Mouse (Mus musculus) stomach, embryonic 16.5 days (tissue): ENCODE measurements around the gene Spc24. TPM values are rescaled to one million over a fixed set of nuclear protein-coding genes. Genes with fewer than 3 reads are reported as not detected.

Source experiments
- ATAC-seq: fragments of 200-750 bp; cut with Nextera tagmentation; 2 replicates; pipeline ENCODE4 v1.8.0; 2017; ENCODE audit warnings: moderate number of reproducible peaks, moderate TSS enrichment; ENCODE audit not compliant: insufficient read depth, low FRiP score
- H3K27ac ChIP-seq: fragments of 300-500 bp; sonication (generic); 2 replicates; pipeline ENCODE4 v1.5.1; 2014; ENCODE audit warnings: low read length
- H3K27me3 ChIP-seq: fragments of 300-500 bp; sonication (generic); 2 replicates; pipeline ENCODE4 v1.6.1; 2014; ENCODE audit warnings: low read length, control low read depth, mixed read lengths; ENCODE audit not compliant: control insufficient read depth, insufficient read depth
- H3K36me3 ChIP-seq: fragments of 300-500 bp; sonication (generic); 2 replicates; pipeline ENCODE4 v1.6.1; 2014; ENCODE audit warnings: low read length; ENCODE audit not compliant: control insufficient read depth, insufficient read depth
- H3K4me1 ChIP-seq: fragments of 300-500 bp; sonication (generic); 2 replicates; pipeline ENCODE4 v1.6.1; 2014; ENCODE audit warnings: low read length, control low read depth, mixed read lengths; ENCODE audit not compliant: control insufficient read depth, insufficient read depth
- H3K4me2 ChIP-seq: fragments of 300-500 bp; sonication (generic); 2 replicates; pipeline ENCODE4 v1.6.1; 2014; ENCODE audit warnings: low read depth, low read length, mixed read lengths
- H3K4me3 ChIP-seq: fragments of 300-500 bp; sonication (generic); replicated peaks from 2 replicates; pipeline ENCODE4 v1.5.1; 2014; ENCODE audit warnings: mild to moderate bottlenecking, low read length
- H3K9ac ChIP-seq: fragments of 300-500 bp; sonication (generic); 2 replicates; pipeline ENCODE4 v1.6.1; 2014; ENCODE audit warnings: low read length
- H3K9me3 ChIP-seq: fragments of 300-500 bp; sonication (generic); replicated peaks from 2 replicates; pipeline ENCODE4 v1.6.1; 2016; ENCODE audit warnings: low read length, control low read depth; ENCODE audit not compliant: control insufficient read depth
- WGBS: fragments of 180-500 bp; shearing (Covaris S2); extraction: QIAGEN DNeasy Blood & Tissue Kit; methylation state at CpG from one replicate; pipeline ENCODE4 v1.1.7; 2014; 5-methylcytosine and 5-hydroxymethylcytosine counted together
- polyA plus RNA-seq: library from polyadenylated mRNA; unstranded; fragments of >200 nt; fragmentation: Nextera tagmentation; extraction: Ambion mirVana; gene quantifications from 2 replicates; pipeline ENCODE4 v1.2.1, GENCODE M21; 2015

Gene Spc24
- polyA plus RNA-seq, 1 experiment from 2014 or later = 87.5 TPM

GRCm38 (mm10) chr9:21748033-21748432 is 12.1 kb downstream of the Spc24 start:
- WGBS = 37% methylated on average over 7 of the region's 7 CpGs

GRCm38 (mm10) chr9:21747238-21747774 is 12.8 kb downstream of the Spc24 start:
- no peak for ATAC-seq
- Histone ChIP-seq H3K4me2 (no peak overlapping the region), H3K27ac (no peak overlapping the region), H3K4me1 (0 out of 2 replicates have a peak, but pooled peaks cover 4% of the 10 kb centered on the region), H3K27me3 (no peaks in the 10 kb centered on the region), H3K36me3 (peaks cover 38% of the 10 kb centered on the region), H3K4me3 (no peak overlapping the region), H3K9me3 (no peaks in the 10 kb centered on the region), H3K9ac (no peak overlapping the region)
- 86% methylated on average over 3 of the region's 3 CpGs for WGBS

More at GRCm38 (mm10) chr9:21748033-21748432, 12.1 kb downstream of the Spc24 start:
- no peak overlapping the region for H3K9ac ChIP-seq
- no peak overlapping the region for H3K4me3 ChIP-seq
- ATAC-seq = peak; percentile 19; the same call in 1 of the 2 replicates
- peaks cover 9% of the 10 kb centered on the region; the same call in 1 of the 2 replicates for H3K4me1 ChIP-seq
- H3K27ac ChIP-seq = no peak overlapping the region
- H3K4me2 ChIP-seq = no peak overlapping the region
- H3K36me3 ChIP-seq = peaks cover 33% of the 10 kb centered on the region
- no peaks in the 10 kb centered on the region for H3K9me3 ChIP-seq
- H3K27me3 ChIP-seq = no peaks in the 10 kb centered on the region

- no peak overlapping the region for H3K4me2 ChIP-seq
- no peaks in the 10 kb centered on the region; the same call in 1 of the 2 replicates for H3K4me1 ChIP-seq
- no peak overlapping the region for H3K9ac ChIP-seq
- ATAC-seq = no peak
- no peak overlapping the region for H3K4me3 ChIP-seq
- no peaks in the 10 kb centered on the region for H3K27me3 ChIP-seq
- no peaks in the 10 kb centered on the region for H3K9me3 ChIP-seq
- H3K27ac ChIP-seq = peak overlapping the region; percentile 6; the same call in 1 of the 2 replicates
- 87% methylated on average over 11 of the region's 11 CpGs for WGBS
- H3K36me3 ChIP-seq = peaks cover 68% of the 10 kb centered on the region
Observed at GRCm38 (mm10) chr9:21741514-21741913, 18.6 kb downstream of the Spc24 start.

- ATAC-seq = no peak
- H3K36me3 ChIP-seq = peaks cover 62% of the 10 kb centered on the region
- H3K4me1 ChIP-seq = no peaks in the 10 kb centered on the region; the same call in 1 of the 2 replicates
- H3K9ac ChIP-seq = no peak overlapping the region
- no peaks in the 10 kb centered on the region for H3K27me3 ChIP-seq
- H3K9me3 ChIP-seq = no peaks in the 10 kb centered on the region
- H3K27ac ChIP-seq = no peak overlapping the region
- no peak overlapping the region for H3K4me3 ChIP-seq
- no peak overlapping the region for H3K4me2 ChIP-seq
- 89% methylated on average over 14 of the region's 14 CpGs for WGBS
Observed at GRCm38 (mm10) chr9:21740427-21740826, 19.7 kb downstream of the Spc24 start.

- ATAC-seq = no peak
- no peak overlapping the region for H3K27ac ChIP-seq
- no peaks in the 10 kb centered on the region for H3K27me3 ChIP-seq
- H3K4me3 ChIP-seq = no peak overlapping the region
- no peaks in the 10 kb centered on the region for H3K9me3 ChIP-seq
- 80% methylated on average over 7 of the region's 7 CpGs for WGBS
- H3K36me3 ChIP-seq = peaks cover 70% of the 10 kb centered on the region
- no peak overlapping the region for H3K9ac ChIP-seq
- H3K4me2 ChIP-seq = no peak overlapping the region
- no peaks in the 10 kb centered on the region; the same call in 1 of the 2 replicates for H3K4me1 ChIP-seq
Observed at GRCm38 (mm10) chr9:21738776-21739175, 21.3 kb downstream of the Spc24 start.

GRCm38 (mm10) chr9:21737188-21737587 is 22.9 kb downstream of the Spc24 start:
- no peak overlapping the region for H3K9ac ChIP-seq
- H3K27me3 ChIP-seq = no peaks in the 10 kb centered on the region
- no peak for ATAC-seq
- no peak overlapping the region for H3K4me3 ChIP-seq
- 85% methylated on average over 10 of the region's 10 CpGs for WGBS
- no peaks in the 10 kb centered on the region for H3K9me3 ChIP-seq
- H3K4me1 ChIP-seq = no peaks in the 10 kb centered on the region; the same call in 1 of the 2 replicates
- no peak overlapping the region for H3K4me2 ChIP-seq
- H3K27ac ChIP-seq = no peak overlapping the region
- peaks cover 79% of the 10 kb centered on the region for H3K36me3 ChIP-seq

GRCm38 (mm10) chr9:21736580-21736979 is 23.5 kb downstream of the Spc24 start:
- Histone ChIP-seq H3K27me3 (no peaks in the 10 kb centered on the region), H3K4me1 (no peaks in the 10 kb centered on the region; the same call in 1 of the 2 replicates), H3K36me3 (peaks cover 75% of the 10 kb centered on the region), H3K27ac (no peak overlapping the region), H3K4me3 (no peak overlapping the region), H3K9ac (no peak overlapping the region), H3K9me3 (no peaks in the 10 kb centered on the region), H3K4me2 (no peak overlapping the region)
- no peak; the same call in 1 of the 2 replicates for ATAC-seq
- WGBS = 24% methylated on average over 3 of the region's 3 CpGs

GRCm38 (mm10) chr9:21735126-21735525 is 25.0 kb downstream of the Spc24 start:
- peaks cover 68% of the 10 kb centered on the region for H3K36me3 ChIP-seq
- ATAC-seq = no peak
- H3K4me3 ChIP-seq = no peak overlapping the region
- no peak overlapping the region for H3K27ac ChIP-seq
- WGBS = 91% methylated on average over 14 of the region's 14 CpGs
- H3K4me2 ChIP-seq = no peak overlapping the region
- H3K9ac ChIP-seq = no peak overlapping the region
- H3K27me3 ChIP-seq = no peaks in the 10 kb centered on the region
- H3K9me3 ChIP-seq = no peaks in the 10 kb centered on the region
- H3K4me1 ChIP-seq = no peaks in the 10 kb centered on the region; the same call in 1 of the 2 replicates

- no peak overlapping the region for H3K4me3 ChIP-seq
- peaks cover 8% of the 10 kb centered on the region for H3K4me1 ChIP-seq
- no peak overlapping the region for H3K9ac ChIP-seq
- WGBS = 84% methylated on average over 7 of the region's 7 CpGs
- no peaks in the 10 kb centered on the region for H3K27me3 ChIP-seq
- H3K9me3 ChIP-seq = no peaks in the 10 kb centered on the region
- no peak overlapping the region for H3K27ac ChIP-seq
- ATAC-seq = no peak
- peaks cover 57% of the 10 kb centered on the region for H3K36me3 ChIP-seq
- no peak overlapping the region for H3K4me2 ChIP-seq
Observed at GRCm38 (mm10) chr9:21733989-21734388, 26.1 kb downstream of the Spc24 start.
